Mouse (Mus musculus): Measurements from ENCODE around the gene Ywhae. TPM values are rescaled to one million over a fixed set of nuclear protein-coding genes. Genes with fewer than 3 reads are reported as not detected.
"Not testable (repeated sequence)": the region's sequence is repeated elsewhere in the genome, so short reads cannot be mapped to it uniquely, and the experiment has no call there.

Gene Ywhae
- polyA plus RNA-seq, 1 experiment from 2014 or later: 1,371 TPM

DNA sequence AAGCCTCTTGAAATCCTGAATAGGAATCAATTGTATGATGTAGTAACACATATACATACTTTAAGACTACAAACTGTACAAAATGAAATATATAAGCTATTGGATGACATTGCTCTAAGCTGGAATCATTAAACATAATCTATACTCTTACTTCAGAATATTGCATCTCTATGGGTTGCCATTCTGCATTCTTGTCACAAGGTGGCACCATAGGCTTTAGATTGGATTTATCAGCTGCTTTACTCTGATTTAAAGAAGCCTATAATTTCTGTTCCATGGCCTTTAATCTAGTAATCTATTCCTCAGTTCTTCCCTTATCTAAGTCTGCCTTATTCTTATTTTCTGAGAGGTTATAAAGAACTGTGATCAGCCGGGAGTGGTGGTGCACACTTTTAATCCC is 18.7 kb upstream of the Ywhae start:
- no peak overlapping the region for H3K4me2 ChIP-seq
- no peak overlapping the region for H3K4me3 ChIP-seq (replicated peaks)

DNA sequence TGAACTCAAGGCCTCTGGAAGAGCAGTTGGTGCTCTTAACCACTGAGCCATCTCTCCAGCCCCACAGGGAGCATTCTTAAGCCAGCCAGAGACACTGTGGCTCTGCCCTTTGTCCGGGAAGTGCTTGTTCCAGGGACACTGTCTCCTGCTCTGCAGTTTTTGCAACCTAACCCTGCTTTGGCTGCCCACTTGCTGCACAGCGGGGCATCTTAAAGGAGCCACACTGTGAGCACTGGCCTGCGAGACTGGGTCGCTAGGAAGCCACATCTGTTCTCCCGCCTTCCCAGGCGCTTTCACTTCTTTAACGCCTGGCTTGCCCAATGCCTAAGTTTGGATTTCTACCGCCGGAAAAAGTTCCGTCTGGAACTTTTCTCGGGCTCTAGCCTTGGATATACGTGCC is 17.1 kb upstream of the Ywhae start:
- 27% methylated on average over 12 of the region's 12 CpGs for WGBS
- Histone ChIP-seq H3K4me3 (replicated peaks) (no peak overlapping the region), H3K4me2 (peak overlapping the region; percentile 13; the same call in 1 of the 2 replicates), H3K4me1 (no peaks in the 10 kb centered on the region), H3K36me3 (no peaks in the 10 kb centered on the region), H3K9me3 (replicated peaks) (no peaks in the 10 kb centered on the region), H3K9ac (replicated peaks) (no peak overlapping the region), H3K27ac (replicated peaks) (no peak overlapping the region), H3K27me3 (replicated peaks) (no peaks in the 10 kb centered on the region)
- no peak for ATAC-seq (ENCODE audit: low FRiP score)

More for the DNA sequence above, 18.7 kb upstream of the Ywhae start:
- H3K9me3 ChIP-seq (replicated peaks): no peaks in the 10 kb centered on the region
- no peak overlapping the region for H3K9ac ChIP-seq (replicated peaks)
- H3K27ac ChIP-seq (replicated peaks): no peak overlapping the region
- 96% methylated on average over 1 of the region's 1 CpGs for WGBS
- H3K4me1 ChIP-seq: no peaks in the 10 kb centered on the region
- ATAC-seq (ENCODE audit: low FRiP score): no peak
- H3K27me3 ChIP-seq (replicated peaks): no peaks in the 10 kb centered on the region
- no peaks in the 10 kb centered on the region for H3K36me3 ChIP-seq

DNA sequence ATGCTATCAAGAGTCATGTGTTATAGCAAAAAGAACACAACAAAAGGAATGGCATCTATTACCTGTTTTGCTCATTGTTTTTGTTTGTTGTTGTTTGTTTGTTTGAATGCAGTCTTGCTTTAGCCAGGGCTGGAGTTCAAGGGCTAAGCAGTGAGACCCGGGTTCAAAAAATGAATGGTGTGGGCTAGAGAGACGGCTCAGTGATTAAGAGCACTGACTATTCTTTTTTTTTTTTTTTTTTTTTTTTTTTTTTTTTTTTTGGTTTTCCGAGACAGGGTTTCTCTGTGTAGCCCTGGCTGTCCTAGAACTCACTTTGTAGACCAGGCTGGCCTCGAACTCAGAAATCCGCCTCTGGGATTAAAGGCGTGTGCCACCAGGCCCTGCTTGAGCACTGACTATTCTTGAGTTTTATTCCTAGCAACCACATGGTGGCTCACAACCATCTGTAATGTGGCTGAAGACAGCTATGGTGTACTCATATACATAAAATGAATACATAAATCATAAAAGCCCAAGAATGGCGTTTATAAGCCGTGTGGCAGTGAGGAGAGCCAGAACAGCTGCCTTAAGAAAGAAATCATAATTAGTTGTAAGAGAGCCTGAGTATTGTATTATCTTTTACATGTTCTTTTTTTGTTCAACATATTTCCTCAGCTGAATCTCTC is 15.9 kb upstream of the Ywhae start:
- H3K36me3 ChIP-seq: no peaks in the 10 kb centered on the region
- no peak overlapping the region for H3K27ac ChIP-seq (replicated peaks)
- no peak overlapping the region for H3K4me3 ChIP-seq (replicated peaks)
- 80% methylated on average over 8 of the region's 8 CpGs for WGBS
- H3K9ac ChIP-seq (replicated peaks): no peak overlapping the region
- H3K4me2 ChIP-seq: no peak overlapping the region
- H3K27me3 ChIP-seq (replicated peaks): no peaks in the 10 kb centered on the region
- H3K4me1 ChIP-seq: no peaks in the 10 kb centered on the region
- H3K9me3 ChIP-seq (replicated peaks): 0 out of 2 replicates have a peak, but pooled peaks cover 5% of the 10 kb centered on the region
- ATAC-seq (ENCODE audit: low FRiP score): no peak

DNA sequence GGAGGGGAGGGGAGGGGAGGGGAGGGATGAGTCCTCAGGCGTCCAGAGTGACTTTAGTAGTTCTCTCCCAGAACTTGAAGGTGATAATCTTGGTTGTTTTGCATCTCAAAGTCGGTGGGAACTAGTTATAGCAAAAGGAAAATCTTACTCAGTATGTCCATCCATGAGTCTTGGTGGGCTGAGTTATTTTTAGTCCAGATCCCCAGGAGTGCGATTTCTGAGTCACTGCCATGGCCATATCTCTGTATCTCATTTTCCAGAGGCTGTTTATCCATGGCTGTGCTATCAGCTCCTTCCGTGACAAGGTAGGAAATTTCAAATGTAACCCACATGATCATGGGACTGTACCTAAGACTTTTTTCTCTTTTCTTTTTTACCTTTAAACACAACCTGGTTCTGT is 10.3 kb upstream of the Ywhae start:
- no peak overlapping the region for H3K4me3 ChIP-seq (replicated peaks)
- no peak overlapping the region for H3K4me2 ChIP-seq
- 0 out of 2 replicates have a peak, but pooled peaks cover 5% of the 10 kb centered on the region for H3K9me3 ChIP-seq (replicated peaks)
- no peaks in the 10 kb centered on the region for H3K27me3 ChIP-seq (replicated peaks)
- no peak overlapping the region for H3K27ac ChIP-seq (replicated peaks)
- ATAC-seq (ENCODE audit: low FRiP score): no peak
- 63% methylated on average over 4 of the region's 4 CpGs for WGBS
- H3K4me1 ChIP-seq: no peaks in the 10 kb centered on the region
- no peak overlapping the region for H3K9ac ChIP-seq (replicated peaks)
- H3K36me3 ChIP-seq: no peaks in the 10 kb centered on the region

DNA sequence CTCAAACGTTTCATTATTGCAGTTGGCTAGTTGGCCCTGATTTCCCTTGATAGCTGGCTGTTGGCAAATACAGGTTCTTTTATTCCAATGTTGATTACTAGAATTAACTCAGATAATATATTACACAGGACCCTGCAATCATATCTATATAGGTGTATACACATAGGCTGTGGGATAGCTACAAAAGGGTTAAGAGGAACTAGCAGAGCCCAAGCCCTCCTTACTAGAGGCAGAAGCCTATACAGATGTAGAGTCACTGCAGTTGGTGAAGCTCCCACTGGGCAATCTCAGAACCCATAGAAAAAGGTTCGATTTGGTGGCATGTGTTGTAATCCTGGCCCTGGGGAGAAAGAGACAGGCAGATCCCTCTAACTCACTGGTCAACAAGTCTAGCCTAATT is 5.5 kb upstream of the Ywhae start:
- Histone ChIP-seq H3K4me2 (no peak overlapping the region), H3K4me1 (peaks cover 10% of the 10 kb centered on the region), H3K9ac (replicated peaks) (no peak overlapping the region), H3K27me3 (replicated peaks) (no peaks in the 10 kb centered on the region), H3K27ac (replicated peaks) (no peak overlapping the region), H3K4me3 (replicated peaks) (no peak overlapping the region), H3K36me3 (no peaks in the 10 kb centered on the region), H3K9me3 (replicated peaks) (no peaks in the 10 kb centered on the region)
- WGBS: 75% methylated on average over 2 of the region's 2 CpGs
- ATAC-seq (ENCODE audit: low FRiP score): no peak

DNA sequence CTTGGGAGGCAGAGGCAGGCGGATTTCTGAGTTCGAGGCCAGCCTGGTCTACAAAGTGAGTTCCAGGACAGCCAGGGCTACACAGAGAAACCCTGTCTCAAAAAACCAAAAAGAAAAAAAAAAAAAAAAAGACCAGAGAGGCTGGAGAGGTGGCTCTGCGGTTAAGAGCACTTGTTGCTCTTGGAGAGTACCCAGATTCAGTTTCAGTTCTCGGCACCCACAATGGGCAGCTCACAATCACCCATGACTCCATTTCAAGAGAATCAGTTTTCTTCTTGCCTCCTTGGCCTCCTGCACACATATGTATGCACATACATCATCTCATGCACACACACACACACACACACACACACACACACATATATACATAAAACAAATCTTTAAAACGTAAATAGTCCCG is 5.0 kb upstream of the Ywhae start:
- H3K4me3 ChIP-seq (replicated peaks); H3K27ac ChIP-seq (replicated peaks); H3K36me3 ChIP-seq; H3K4me2 ChIP-seq; H3K9me3 ChIP-seq (replicated peaks); H3K9ac ChIP-seq (replicated peaks); H3K27me3 ChIP-seq (replicated peaks); ATAC-seq (ENCODE audit: low FRiP score): not testable (repeated sequence)
- H3K4me1 ChIP-seq: peaks cover 12% of the 10 kb centered on the region
- WGBS: 90% methylated on average over 6 of the region's 6 CpGs

DNA sequence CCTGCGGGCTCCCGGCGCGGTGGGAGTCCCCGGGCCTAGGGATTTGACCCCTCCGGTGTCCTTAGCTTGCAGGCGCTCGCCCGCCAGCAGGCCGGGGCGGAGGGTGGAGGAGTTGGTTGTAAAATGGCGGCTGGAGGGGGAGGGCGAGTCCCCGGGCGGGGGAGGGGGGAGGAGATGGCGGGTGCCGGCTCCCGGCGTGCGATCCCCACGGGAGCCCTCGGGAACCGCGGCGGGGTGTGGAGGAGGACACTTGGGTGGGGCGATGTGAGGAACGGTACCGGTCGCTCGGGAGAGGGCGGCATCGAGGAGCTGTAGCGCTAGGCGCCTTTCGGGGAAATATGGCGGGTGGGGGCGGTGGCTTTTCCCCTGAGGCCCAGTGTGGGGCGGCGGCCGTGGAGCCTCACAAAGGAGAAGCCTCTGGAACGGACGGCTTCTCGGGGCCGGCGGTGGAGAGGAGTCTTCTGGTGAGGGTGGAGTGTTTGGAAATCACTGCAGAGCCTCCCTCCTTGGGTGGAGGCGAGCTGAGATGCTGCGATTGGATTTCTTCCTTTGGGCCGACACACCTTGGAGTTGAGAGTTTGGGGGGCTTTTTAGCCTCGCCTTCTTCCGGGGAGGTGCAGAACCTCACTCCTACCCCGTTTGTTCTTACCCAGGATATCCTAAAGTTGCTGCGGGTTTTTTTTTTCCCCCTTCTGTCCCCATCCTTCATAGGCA is 715 bp downstream of the Ywhae start:
- 0% methylated on average over 50 of the region's 52 CpGs for WGBS
- H3K4me1 ChIP-seq: peaks cover 47% of the 10 kb centered on the region

DNA sequence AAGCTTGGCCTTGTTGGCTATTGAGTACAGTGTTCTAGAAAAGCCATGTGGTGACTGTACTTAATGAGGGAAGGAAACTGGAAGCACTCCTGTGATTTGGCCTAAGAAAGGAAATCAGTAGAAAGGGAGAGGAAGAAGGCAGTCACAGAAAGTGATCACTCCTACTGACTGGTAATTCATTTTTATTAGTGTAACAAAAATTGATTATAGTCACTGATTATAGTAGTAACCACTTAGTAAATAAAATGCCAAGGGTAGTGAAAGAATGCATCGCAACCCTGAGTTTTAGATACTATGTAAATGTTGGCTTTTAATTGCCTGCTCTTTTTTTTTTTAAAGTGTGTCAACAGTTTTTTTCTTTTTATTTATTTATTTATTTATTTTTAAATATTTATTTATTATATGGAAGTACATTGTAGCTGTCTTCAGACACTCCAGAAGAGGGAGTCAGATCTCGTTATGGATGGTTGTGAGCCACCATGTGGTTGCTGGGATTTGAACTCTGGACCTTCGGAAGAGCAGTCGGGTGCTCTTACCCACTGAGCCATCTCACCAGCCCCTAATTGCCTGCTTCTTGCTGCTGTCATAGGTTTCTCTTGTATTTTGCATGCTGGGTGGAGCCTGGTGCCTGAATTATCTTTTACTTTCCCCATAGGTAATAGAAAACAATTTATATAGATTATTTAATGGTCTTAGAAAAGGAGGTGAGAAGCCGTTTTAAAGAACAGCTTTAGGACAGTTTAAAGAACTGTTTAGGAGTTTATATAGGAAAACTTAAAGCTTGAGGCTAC is 3.0 kb downstream of the Ywhae start:
- Histone ChIP-seq H3K4me2 (peak overlapping the region; percentile 74), H3K9ac (replicated peaks) (peak overlapping the region; percentile 37; the same call in 1 of the 2 replicates), H3K4me1 (peaks cover 59% of the 10 kb centered on the region), H3K27ac (replicated peaks) (no peak overlapping the region), H3K36me3 (no peaks in the 10 kb centered on the region; the same call in 1 of the 2 replicates), H3K27me3 (replicated peaks) (no peaks in the 10 kb centered on the region), H3K9me3 (replicated peaks) (no peaks in the 10 kb centered on the region), H3K4me3 (replicated peaks) (0 out of 2 replicates have a peak overlapping the region, but pooled peaks have one; percentile 85)
- 61% methylated on average over 5 of the region's 5 CpGs for WGBS
- ATAC-seq (ENCODE audit: low FRiP score): no peak

More for the DNA sequence above, 715 bp downstream of the Ywhae start:
- no peaks in the 10 kb centered on the region for H3K27me3 ChIP-seq (replicated peaks)
- H3K4me2 ChIP-seq: peak overlapping the region; percentile 74
- peak overlapping the region; percentile 99 for H3K27ac ChIP-seq (replicated peaks)
- ATAC-seq (ENCODE audit: low FRiP score): peak; percentile 75
- no peaks in the 10 kb centered on the region for H3K36me3 ChIP-seq
- peak overlapping the region; percentile 85 for H3K4me3 ChIP-seq (replicated peaks)
- peak overlapping the region; percentile 99 for H3K9ac ChIP-seq (replicated peaks)
- H3K9me3 ChIP-seq (replicated peaks): no peaks in the 10 kb centered on the region

DNA sequence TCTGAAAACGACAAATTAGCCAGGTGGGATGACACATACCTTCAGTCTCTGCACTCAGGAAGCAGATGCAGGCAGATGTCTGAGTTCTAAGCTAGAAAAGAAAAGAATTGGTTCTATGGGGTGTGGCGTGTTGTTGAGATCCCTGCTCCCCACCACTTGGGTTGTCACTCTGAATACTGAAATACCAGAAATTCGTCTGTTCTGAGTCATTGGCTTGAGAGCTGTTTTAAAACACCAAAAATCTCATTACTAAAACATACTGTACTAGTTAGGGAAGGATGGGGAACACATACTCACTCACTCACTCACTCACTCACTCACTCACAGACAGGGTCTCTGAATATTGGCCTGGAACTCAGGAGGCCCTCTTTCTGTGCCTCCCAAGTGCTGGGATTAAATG is 4.3 kb downstream of the Ywhae start:
- 79% methylated on average over 3 of the region's 3 CpGs for WGBS
- Histone ChIP-seq H3K9me3 (replicated peaks) (no peaks in the 10 kb centered on the region), H3K27me3 (replicated peaks) (no peaks in the 10 kb centered on the region), H3K36me3 (no peaks in the 10 kb centered on the region; the same call in 1 of the 2 replicates), H3K4me2 (peak overlapping the region; percentile 74), H3K9ac (replicated peaks) (no peak overlapping the region), H3K4me3 (replicated peaks) (no peak overlapping the region), H3K4me1 (peaks cover 63% of the 10 kb centered on the region), H3K27ac (replicated peaks) (no peak overlapping the region)
- ATAC-seq (ENCODE audit: low FRiP score): no peak

DNA sequence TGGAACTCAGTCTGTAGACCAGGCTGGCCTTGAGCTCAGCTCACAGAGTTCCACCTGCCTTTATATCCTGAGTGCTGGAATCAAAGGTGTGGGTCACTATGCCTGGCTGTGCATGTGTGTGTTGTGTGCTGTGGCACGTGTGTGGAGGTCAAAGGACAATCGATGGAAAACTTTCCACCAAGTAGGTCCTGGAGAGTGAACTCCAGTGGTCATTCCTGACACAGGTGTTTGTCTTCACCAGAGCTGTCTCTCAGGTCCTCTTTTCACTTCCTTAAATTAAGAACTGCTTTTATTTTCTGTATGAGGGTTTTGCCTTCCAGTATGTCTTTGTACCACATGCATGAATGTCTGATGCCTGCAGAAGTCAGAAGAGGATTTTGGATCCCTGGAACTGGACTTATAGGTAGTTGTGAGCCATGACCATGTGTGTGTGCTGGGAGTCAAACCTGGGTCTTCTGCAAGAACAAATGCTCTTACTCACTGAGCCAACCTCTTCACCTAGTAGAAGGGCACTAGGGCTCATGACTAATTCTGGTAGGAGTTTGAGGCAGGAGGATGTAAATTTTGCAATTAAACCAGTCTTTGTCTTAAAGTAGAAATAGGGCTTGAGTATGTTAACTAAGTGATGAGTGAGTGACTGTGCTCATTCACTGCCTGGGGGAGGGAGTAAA is 5.3 kb downstream of the Ywhae start:
- 82% methylated on average over 2 of the region's 2 CpGs for WGBS
- H3K4me2 ChIP-seq: no peak overlapping the region
- no peak overlapping the region for H3K27ac ChIP-seq (replicated peaks)
- no peak overlapping the region for H3K4me3 ChIP-seq (replicated peaks)
- no peaks in the 10 kb centered on the region for H3K27me3 ChIP-seq (replicated peaks)
- no peak for ATAC-seq (ENCODE audit: low FRiP score)
- no peak overlapping the region for H3K9ac ChIP-seq (replicated peaks)
- no peaks in the 10 kb centered on the region for H3K9me3 ChIP-seq (replicated peaks)
- H3K36me3 ChIP-seq: no peaks in the 10 kb centered on the region; the same call in 1 of the 2 replicates
- peaks cover 62% of the 10 kb centered on the region for H3K4me1 ChIP-seq

DNA sequence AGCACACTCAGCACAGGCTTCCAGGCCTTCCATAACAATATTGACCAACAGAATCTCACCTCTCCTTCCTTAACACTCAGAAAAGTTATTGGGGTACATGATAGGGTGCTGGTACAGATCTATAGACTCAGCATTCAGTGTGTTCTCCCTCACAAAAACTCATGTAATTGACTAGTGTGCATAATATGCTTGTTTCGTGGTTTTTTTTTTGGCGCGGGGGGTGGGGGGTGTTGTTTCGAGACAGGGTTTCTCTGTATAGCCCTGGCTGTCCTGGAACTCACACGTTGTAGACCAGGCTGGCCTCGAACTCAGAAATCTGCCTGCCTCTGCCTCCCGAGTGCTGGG is 5.8 kb downstream of the Ywhae start:
- Histone ChIP-seq H3K4me3 (replicated peaks) (no peak overlapping the region), H3K4me1 (peaks cover 62% of the 10 kb centered on the region), H3K9me3 (replicated peaks) (no peaks in the 10 kb centered on the region), H3K27ac (replicated peaks) (no peak overlapping the region), H3K4me2 (no peak overlapping the region), H3K9ac (replicated peaks) (no peak overlapping the region), H3K27me3 (replicated peaks) (no peaks in the 10 kb centered on the region), H3K36me3 (no peaks in the 10 kb centered on the region; the same call in 1 of the 2 replicates)
- WGBS: 96% methylated on average over 7 of the region's 7 CpGs
- ATAC-seq (ENCODE audit: low FRiP score): no peak
